Mouse (Mus musculus): ENCODE measurements around the gene Serpinb9b. TPM values are rescaled to one million over a fixed set of nuclear protein-coding genes. Genes with fewer than 3 reads are reported as not detected.
A peak's percentile ranks its signal among the peaks of the same experiment; 100 is the strongest.

Gene Serpinb9b
- polyA plus RNA-seq, 1 experiment from 2014 or later: 0.17 TPM

GRCm38 (mm10) chr13:33079391-33079790 lies 52.2 kb downstream of the Serpinb9b start:
- DNase-seq (ENCODE audit: low spot score): peak; percentile 72
- Histone ChIP-seq H3K9me3 (ENCODE audit: control insufficient read depth, low read length) (no peaks in the 10 kb centered on the region), H3K36me3 (ENCODE audit: control insufficient read depth, insufficient read depth, low read length) (no peaks in the 10 kb centered on the region), H3K27me3 (replicated peaks; ENCODE audit: control insufficient read depth, insufficient read depth, low read length) (no peaks in the 10 kb centered on the region), H3K4me2 (ENCODE audit: low read depth, low read length) (peak overlapping the region; percentile 30), H3K27ac (replicated peaks; ENCODE audit: low read depth, low read length) (no peak overlapping the region), H3K4me3 (ENCODE audit: low read depth, low read length) (no peak overlapping the region), H3K9ac (ENCODE audit: low read depth, low read length) (no peak overlapping the region), H3K4me1 (ENCODE audit: control insufficient read depth, insufficient read depth, low read length) (no peaks in the 10 kb centered on the region)
- peak; percentile 68 for ATAC-seq (ENCODE audit: low read depth)
- 17% methylated on average over 6 of the region's 6 CpGs for WGBS

GRCm38 (mm10) chr13:33080356-33080755 lies 53.1 kb downstream of the Serpinb9b start:
- Histone ChIP-seq H3K4me2 (ENCODE audit: low read depth, low read length) (no peak overlapping the region), H3K27ac (replicated peaks; ENCODE audit: low read depth, low read length) (no peak overlapping the region), H3K4me3 (ENCODE audit: low read depth, low read length) (no peak overlapping the region), H3K4me1 (ENCODE audit: control insufficient read depth, insufficient read depth, low read length) (0 out of 2 replicates have a peak, but pooled peaks cover 6% of the 10 kb centered on the region), H3K27me3 (replicated peaks; ENCODE audit: control insufficient read depth, insufficient read depth, low read length) (no peaks in the 10 kb centered on the region), H3K9me3 (ENCODE audit: control insufficient read depth, low read length) (no peaks in the 10 kb centered on the region), H3K36me3 (ENCODE audit: control insufficient read depth, insufficient read depth, low read length) (no peaks in the 10 kb centered on the region), H3K9ac (ENCODE audit: low read depth, low read length) (no peak overlapping the region)
- ATAC-seq (ENCODE audit: low read depth) (no peak), DNase-seq (ENCODE audit: low spot score) (peak; percentile 14)
- WGBS: 15% methylated on average over 3 of the region's 3 CpGs

GRCm38 (mm10) chr13:33083834-33084233 lies 56.6 kb downstream of the Serpinb9b start:
- H3K27ac ChIP-seq (replicated peaks; ENCODE audit: low read depth, low read length): no peak overlapping the region
- H3K9me3 ChIP-seq (ENCODE audit: control insufficient read depth, low read length): no peaks in the 10 kb centered on the region
- no peak for ATAC-seq (ENCODE audit: low read depth)
- WGBS: 63% methylated on average over 2 of the region's 2 CpGs
- DNase-seq (ENCODE audit: low spot score): no peak
- H3K9ac ChIP-seq (ENCODE audit: low read depth, low read length): no peak overlapping the region
- no peak overlapping the region for H3K4me3 ChIP-seq (ENCODE audit: low read depth, low read length)
- no peak overlapping the region for H3K4me2 ChIP-seq (ENCODE audit: low read depth, low read length)
- no peaks in the 10 kb centered on the region for H3K36me3 ChIP-seq (ENCODE audit: control insufficient read depth, insufficient read depth, low read length)
- H3K27me3 ChIP-seq (replicated peaks; ENCODE audit: control insufficient read depth, insufficient read depth, low read length): no peaks in the 10 kb centered on the region
- 0 out of 2 replicates have a peak, but pooled peaks cover 9% of the 10 kb centered on the region for H3K4me1 ChIP-seq (ENCODE audit: control insufficient read depth, insufficient read depth, low read length)

GRCm38 (mm10) chr13:33084975-33085694 lies 57.9 kb downstream of the Serpinb9b start:
- H3K4me3 ChIP-seq (ENCODE audit: low read depth, low read length): no peak overlapping the region
- no peak overlapping the region for H3K4me2 ChIP-seq (ENCODE audit: low read depth, low read length)
- peak; percentile 62; the same call in 1 of the 2 replicates for ATAC-seq (ENCODE audit: low read depth)
- H3K36me3 ChIP-seq (ENCODE audit: control insufficient read depth, insufficient read depth, low read length): no peaks in the 10 kb centered on the region
- WGBS: 69% methylated on average over 5 of the region's 5 CpGs
- no peaks in the 10 kb centered on the region for H3K27me3 ChIP-seq (replicated peaks; ENCODE audit: control insufficient read depth, insufficient read depth, low read length)
- H3K27ac ChIP-seq (replicated peaks; ENCODE audit: low read depth, low read length): peak overlapping the region; percentile 30; the same call in 1 of the 2 replicates
- H3K9ac ChIP-seq (ENCODE audit: low read depth, low read length): no peak overlapping the region
- no peaks in the 10 kb centered on the region for H3K9me3 ChIP-seq (ENCODE audit: control insufficient read depth, low read length)
- H3K4me1 ChIP-seq (ENCODE audit: control insufficient read depth, insufficient read depth, low read length): 0 out of 2 replicates have a peak, but pooled peaks cover 9% of the 10 kb centered on the region
- DNase-seq (ENCODE audit: low spot score): peak; percentile 69

GRCm38 (mm10) chr13:33085695-33086432 lies 58.6 kb downstream of the Serpinb9b start:
- Histone ChIP-seq H3K9ac (ENCODE audit: low read depth, low read length) (no peak overlapping the region), H3K27ac (replicated peaks; ENCODE audit: low read depth, low read length) (0 out of 2 replicates have a peak overlapping the region, but pooled peaks have one; percentile 30), H3K4me2 (ENCODE audit: low read depth, low read length) (no peak overlapping the region), H3K36me3 (ENCODE audit: control insufficient read depth, insufficient read depth, low read length) (no peaks in the 10 kb centered on the region), H3K4me1 (ENCODE audit: control insufficient read depth, insufficient read depth, low read length) (0 out of 2 replicates have a peak, but pooled peaks cover 9% of the 10 kb centered on the region), H3K4me3 (ENCODE audit: low read depth, low read length) (no peak overlapping the region), H3K9me3 (ENCODE audit: control insufficient read depth, low read length) (no peaks in the 10 kb centered on the region), H3K27me3 (replicated peaks; ENCODE audit: control insufficient read depth, insufficient read depth, low read length) (no peaks in the 10 kb centered on the region)
- ATAC-seq (ENCODE audit: low read depth) (peak; percentile 57), DNase-seq (ENCODE audit: low spot score) (peak; percentile 87)

- Histone ChIP-seq H3K27ac (replicated peaks; ENCODE audit: low read depth, low read length) (no peak overlapping the region), H3K9ac (ENCODE audit: low read depth, low read length) (no peak overlapping the region), H3K27me3 (replicated peaks; ENCODE audit: control insufficient read depth, insufficient read depth, low read length) (no peaks in the 10 kb centered on the region), H3K4me1 (ENCODE audit: control insufficient read depth, insufficient read depth, low read length) (0 out of 2 replicates have a peak, but pooled peaks cover 9% of the 10 kb centered on the region), H3K4me2 (ENCODE audit: low read depth, low read length) (no peak overlapping the region), H3K9me3 (ENCODE audit: control insufficient read depth, low read length) (no peaks in the 10 kb centered on the region), H3K36me3 (ENCODE audit: control insufficient read depth, insufficient read depth, low read length) (no peaks in the 10 kb centered on the region), H3K4me3 (ENCODE audit: low read depth, low read length) (no peak overlapping the region)
- ATAC-seq (ENCODE audit: low read depth): no peak
- no peak for DNase-seq (ENCODE audit: low spot score)
- 73% methylated on average over 3 of the region's 3 CpGs for WGBS
Observed at GRCm38 (mm10) chr13:33089566-33089965, 62.4 kb downstream of the Serpinb9b start.

GRCm38 (mm10) chr13:33090546-33090945 lies 63.3 kb downstream of the Serpinb9b start:
- no peaks in the 10 kb centered on the region for H3K27me3 ChIP-seq (replicated peaks; ENCODE audit: control insufficient read depth, insufficient read depth, low read length)
- H3K9me3 ChIP-seq (ENCODE audit: control insufficient read depth, low read length): no peaks in the 10 kb centered on the region
- ATAC-seq (ENCODE audit: low read depth) (no peak), DNase-seq (ENCODE audit: low spot score) (no peak)
- 0 out of 2 replicates have a peak, but pooled peaks cover under 1% of the 10 kb centered on the region for H3K4me1 ChIP-seq (ENCODE audit: control insufficient read depth, insufficient read depth, low read length)
- H3K27ac ChIP-seq (replicated peaks; ENCODE audit: low read depth, low read length): no peak overlapping the region
- H3K9ac ChIP-seq (ENCODE audit: low read depth, low read length): no peak overlapping the region
- H3K36me3 ChIP-seq (ENCODE audit: control insufficient read depth, insufficient read depth, low read length): no peaks in the 10 kb centered on the region
- H3K4me2 ChIP-seq (ENCODE audit: low read depth, low read length): no peak overlapping the region
- WGBS: 58% methylated on average over 1 of the region's 1 CpGs
- no peak overlapping the region for H3K4me3 ChIP-seq (ENCODE audit: low read depth, low read length)

- 92% methylated on average over 1 of the region's 1 CpGs for WGBS
- H3K9me3 ChIP-seq (ENCODE audit: control insufficient read depth, low read length): no peaks in the 10 kb centered on the region
- H3K4me2 ChIP-seq (ENCODE audit: low read depth, low read length): no peak overlapping the region
- no peaks in the 10 kb centered on the region for H3K36me3 ChIP-seq (ENCODE audit: control insufficient read depth, insufficient read depth, low read length)
- DNase-seq (ENCODE audit: low spot score) (no peak), ATAC-seq (ENCODE audit: low read depth) (no peak)
- no peak overlapping the region for H3K27ac ChIP-seq (replicated peaks; ENCODE audit: low read depth, low read length)
- no peaks in the 10 kb centered on the region for H3K4me1 ChIP-seq (ENCODE audit: control insufficient read depth, insufficient read depth, low read length)
- H3K27me3 ChIP-seq (replicated peaks; ENCODE audit: control insufficient read depth, insufficient read depth, low read length): no peaks in the 10 kb centered on the region
- no peak overlapping the region for H3K9ac ChIP-seq (ENCODE audit: low read depth, low read length)
- H3K4me3 ChIP-seq (ENCODE audit: low read depth, low read length): no peak overlapping the region
Observed at GRCm38 (mm10) chr13:33091306-33091705, 64.1 kb downstream of the Serpinb9b start.
